Mouse (Mus musculus) forebrain, embryonic 15.5 days (tissue): ENCODE measurements around the gene Crabp2. TPM values are rescaled to one million over a fixed set of nuclear protein-coding genes. Genes with fewer than 3 reads are reported as not detected.

ENCODE experiments used
- ATAC-seq: fragments of 200-750 bp; cut with Nextera tagmentation; replicated peaks from 2 replicates; pipeline ENCODE4 v1.8.0; 2017; ENCODE audit warnings: mild to moderate bottlenecking, moderate TSS enrichment, moderate library complexity
- H3K27ac ChIP-seq: fragments of 300-500 bp; sonication (generic); replicated peaks from 2 replicates; pipeline ENCODE4 v1.5.1; 2015; ENCODE audit warnings: mild to moderate bottlenecking, inconsistent platforms
- H3K27me3 ChIP-seq: fragments of 300-500 bp; sonication (generic); 2 replicates; pipeline ENCODE4 v1.6.1; 2015; ENCODE audit warnings: inconsistent platforms
- H3K36me3 ChIP-seq: fragments of 300-500 bp; sonication (generic); 2 replicates; pipeline ENCODE4 v1.6.1; 2015; ENCODE audit warnings: mild to moderate bottlenecking, inconsistent platforms
- H3K4me1 ChIP-seq: fragments of 300-500 bp; sonication (generic); 2 replicates; pipeline ENCODE4 v1.6.1; 2015; ENCODE audit warnings: inconsistent platforms
- H3K4me2 ChIP-seq: fragments of 300-500 bp; sonication (generic); replicated peaks from 2 replicates; pipeline ENCODE4 v1.6.1; 2015; ENCODE audit warnings: mild to moderate bottlenecking, inconsistent platforms
- H3K4me3 ChIP-seq: fragments of 300-500 bp; sonication (generic); 2 replicates; pipeline ENCODE4 v1.5.1; 2015; ENCODE audit warnings: mild to moderate bottlenecking, inconsistent platforms
- H3K9ac ChIP-seq: fragments of 300-500 bp; sonication (generic); replicated peaks from 2 replicates; pipeline ENCODE4 v1.6.1; 2015; ENCODE audit warnings: mild to moderate bottlenecking, inconsistent platforms
- H3K9me3 ChIP-seq: fragments of 300-500 bp; sonication (generic); 2 replicates; pipeline ENCODE4 v1.6.1; 2016; ENCODE audit warnings: inconsistent platforms
- WGBS: fragments of 180-500 bp; shearing (Covaris S2); methylation state at CpG from one replicate; pipeline ENCODE4 v1.1.7; 2015; ENCODE audit warnings: mixed read lengths; 5-methylcytosine and 5-hydroxymethylcytosine counted together
- polyA plus RNA-seq: library from polyadenylated mRNA; unstranded; fragments of >200 nt; fragmentation: Nextera tagmentation; extraction: Ambion mirVana; gene quantifications from 2 replicates; pipeline ENCODE4 v1.2.1, GENCODE M21; 2015

The Crabp2 gene
- polyA plus RNA-seq, 1 experiment from 2014 or later: 14.9 TPM

DNA sequence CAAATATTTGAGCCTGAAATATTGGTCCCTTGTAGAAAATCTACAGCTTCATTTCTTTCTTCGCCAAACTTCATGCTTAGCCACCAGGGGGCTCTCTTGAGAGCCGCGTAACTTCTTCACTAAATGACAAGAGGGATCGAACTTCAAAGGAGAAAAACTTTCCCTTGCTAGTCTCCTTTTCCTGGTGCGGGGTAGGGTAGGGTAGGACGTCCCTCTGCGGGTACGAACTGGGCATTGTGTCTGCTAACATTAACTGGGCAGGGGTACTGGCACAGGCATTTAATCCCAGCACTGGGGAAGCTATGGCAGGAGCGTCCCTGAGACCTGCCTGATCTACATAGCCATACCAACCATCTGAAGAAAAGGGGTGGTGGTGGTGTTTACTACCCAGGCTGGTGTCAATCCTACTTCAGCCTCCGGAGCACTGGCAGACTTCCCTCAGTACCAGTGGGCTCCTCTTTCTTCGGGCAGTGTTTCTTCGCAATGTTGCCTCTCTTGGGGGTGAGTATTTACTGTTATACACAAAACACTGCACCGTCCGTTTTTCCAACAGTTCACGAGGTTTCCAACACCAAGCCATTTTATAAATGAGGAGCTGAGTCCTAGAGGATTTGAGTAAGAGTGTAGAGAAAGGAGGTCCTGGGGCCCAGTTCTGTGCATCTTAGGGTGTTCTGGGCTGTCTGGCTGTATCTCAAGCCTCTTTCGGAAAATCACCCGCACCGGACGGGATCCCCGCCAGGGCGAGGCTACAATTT lies 21.9 kb downstream of the Crabp2 start:
- Histone ChIP-seq H3K36me3 (no peaks in the 10 kb centered on the region), H3K4me3 (peak overlapping the region; percentile 68), H3K9ac (peak overlapping the region; percentile 74), H3K27me3 (no peaks in the 10 kb centered on the region), H3K9me3 (no peaks in the 10 kb centered on the region), H3K4me2 (peak overlapping the region; percentile 96), H3K27ac (peak overlapping the region; percentile 72), H3K4me1 (peaks cover 47% of the 10 kb centered on the region)
- under 1% methylated on average over 21 of the region's 21 CpGs for WGBS
- 0 out of 2 replicates have a peak, but pooled peaks have one; percentile 6 for ATAC-seq

DNA sequence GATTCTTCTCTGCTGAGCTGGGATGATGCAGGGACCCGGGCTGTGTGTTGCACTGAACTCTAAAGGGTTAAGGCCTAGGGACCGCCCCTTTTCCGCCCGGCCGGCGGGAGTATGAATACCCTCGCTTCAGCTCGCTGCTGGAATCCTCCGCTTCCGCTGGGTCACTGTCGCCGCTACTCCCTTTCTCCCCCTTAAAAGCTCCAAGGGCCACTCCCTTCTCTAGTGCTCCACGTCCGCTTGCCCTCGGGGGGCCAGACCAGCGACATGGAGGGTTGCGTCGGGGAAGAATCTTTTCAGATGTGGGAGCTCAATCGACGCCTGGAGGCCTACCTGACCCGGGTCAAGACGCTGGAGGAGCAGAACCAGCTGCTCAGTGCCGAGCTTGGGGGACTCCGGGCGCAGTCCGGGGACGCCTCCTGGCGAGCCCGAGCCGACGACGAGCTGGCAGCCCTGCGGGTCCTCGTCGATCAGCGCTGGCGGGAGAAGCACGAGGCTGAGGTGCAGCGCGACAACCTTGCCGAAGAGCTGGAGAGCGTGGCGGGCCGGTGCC lies 22.5 kb downstream of the Crabp2 start, which contains the start of gene Nes:
Gene Nes, plus strand, starts transcription at position 140 of the 550 bp plus-strand sequence.
- Histone ChIP-seq H3K36me3 (no peaks in the 10 kb centered on the region), H3K9me3 (no peaks in the 10 kb centered on the region), H3K4me3 (peak within 1 kb of the TSS; percentile 68), H3K4me1 (peaks cover 47% of the 10 kb centered on the region), H3K4me2 (peak within 1 kb of the TSS; percentile 96), H3K9ac (peak within 1 kb of the TSS; percentile 74), H3K27ac (peak within 1 kb of the TSS; percentile 72), H3K27me3 (no peaks in the 10 kb centered on the region)
- WGBS: under 1% methylated on average over 44 of the region's 44 CpGs
- ATAC-seq: peak; percentile 72

DNA sequence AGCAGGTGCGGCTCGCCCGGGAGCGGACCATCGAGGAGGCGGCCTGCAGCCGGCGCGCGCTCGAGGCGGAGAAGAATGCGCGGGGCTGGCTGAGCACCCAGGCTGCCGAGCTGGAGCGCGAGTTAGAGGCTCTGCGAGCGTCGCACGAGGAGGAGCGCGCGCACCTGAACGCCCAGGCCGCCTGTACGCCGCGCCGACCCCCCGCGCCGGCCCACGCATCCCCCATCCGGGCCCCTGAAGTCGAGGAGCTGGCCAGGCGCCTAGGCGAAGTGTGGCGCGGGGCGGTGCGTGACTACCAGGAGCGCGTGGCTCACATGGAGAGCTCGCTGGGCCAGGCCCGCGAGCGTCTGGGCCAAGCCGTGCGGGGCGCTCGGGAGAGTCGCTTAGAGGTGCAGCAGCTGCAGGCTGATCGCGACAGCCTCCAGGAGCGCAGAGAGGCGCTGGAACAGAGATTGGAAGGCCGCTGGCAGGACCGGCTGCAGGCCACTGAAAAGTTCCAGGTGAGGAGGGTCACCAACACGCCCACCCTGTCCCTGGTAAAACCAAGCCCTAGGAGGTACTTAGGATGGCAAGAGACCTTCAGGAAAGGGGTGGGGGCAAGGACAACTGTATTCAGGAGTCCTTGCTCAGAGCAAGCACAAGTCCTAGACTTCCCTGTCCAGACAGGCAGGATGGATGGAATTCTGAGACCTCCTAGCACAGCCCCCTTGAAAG lies 23.2 kb downstream of the Crabp2 start:
- peak; percentile 11 for ATAC-seq
- under 1% methylated on average over 60 of the region's 60 CpGs for WGBS
- H3K9ac ChIP-seq: peak overlapping the region; percentile 74

DNA sequence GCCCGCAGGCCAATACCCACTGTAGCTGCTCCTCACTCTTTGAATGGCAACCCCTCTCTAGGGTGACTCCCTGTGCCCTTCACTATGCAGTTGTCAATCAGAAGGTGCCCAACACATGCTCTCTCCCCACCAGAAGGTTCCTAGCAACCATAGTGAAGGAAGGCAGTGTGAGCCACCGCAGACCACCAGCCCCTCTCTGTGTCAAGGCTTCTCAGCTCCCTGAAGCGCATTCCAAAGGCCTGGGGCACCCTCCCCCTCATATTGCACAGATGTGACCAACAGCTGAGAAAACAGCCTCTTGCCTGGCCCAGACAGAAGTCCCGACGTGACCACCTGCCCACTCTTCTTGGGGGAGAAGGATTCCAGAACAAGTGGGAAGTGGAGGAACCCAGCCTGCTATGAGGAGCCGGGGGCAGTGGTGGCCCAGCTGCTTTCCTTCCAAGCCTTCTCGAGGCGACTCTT lies 23.8 kb downstream of the Crabp2 start:
- no peaks in the 10 kb centered on the region for H3K9me3 ChIP-seq
- no peaks in the 10 kb centered on the region for H3K36me3 ChIP-seq
- no peaks in the 10 kb centered on the region for H3K27me3 ChIP-seq
- peak overlapping the region; percentile 68 for H3K4me3 ChIP-seq
- H3K4me2 ChIP-seq: peak overlapping the region; percentile 96
- ATAC-seq: 0 out of 2 replicates have a peak, but pooled peaks have one; percentile 18
- 9% methylated on average over 8 of the region's 8 CpGs for WGBS
- peak overlapping the region; percentile 74 for H3K9ac ChIP-seq
- peaks cover 47% of the 10 kb centered on the region for H3K4me1 ChIP-seq
- peak overlapping the region; percentile 87 for H3K27ac ChIP-seq

More for the DNA sequence above, 23.2 kb downstream of the Crabp2 start:
- H3K4me3 ChIP-seq: peak overlapping the region; percentile 68
- H3K4me2 ChIP-seq: peak overlapping the region; percentile 96
- H3K27ac ChIP-seq: peak overlapping the region; percentile 72
- H3K9me3 ChIP-seq: no peaks in the 10 kb centered on the region
- peaks cover 47% of the 10 kb centered on the region for H3K4me1 ChIP-seq
- H3K27me3 ChIP-seq: no peaks in the 10 kb centered on the region
- no peaks in the 10 kb centered on the region for H3K36me3 ChIP-seq

DNA sequence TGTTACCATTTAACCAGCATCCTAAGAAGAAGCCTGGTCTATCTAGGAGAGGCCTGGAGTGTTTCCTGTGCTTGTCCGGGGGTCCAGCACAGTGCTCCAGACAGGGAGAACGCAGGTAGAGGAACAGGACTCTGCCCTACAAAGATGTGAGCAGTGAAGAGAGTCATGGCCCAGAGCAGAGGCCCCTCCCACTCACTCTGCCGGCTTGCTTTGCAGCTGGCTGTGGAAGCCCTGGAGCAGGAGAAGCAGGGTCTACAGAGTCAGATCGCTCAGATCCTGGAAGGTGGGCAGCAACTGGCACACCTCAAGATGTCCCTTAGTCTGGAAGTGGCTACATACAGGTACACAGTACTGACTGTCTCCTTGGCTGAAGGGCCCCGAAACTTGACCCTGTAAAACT lies 24.3 kb downstream of the Crabp2 start:
- peak overlapping the region; percentile 87 for H3K27ac ChIP-seq
- H3K9me3 ChIP-seq: no peaks in the 10 kb centered on the region
- WGBS: 16% methylated on average over 5 of the region's 5 CpGs
- peak overlapping the region; percentile 96 for H3K4me2 ChIP-seq
- H3K27me3 ChIP-seq: no peaks in the 10 kb centered on the region
- H3K36me3 ChIP-seq: no peaks in the 10 kb centered on the region; the same call in 1 of the 2 replicates
- H3K4me3 ChIP-seq: peak overlapping the region; percentile 68
- H3K9ac ChIP-seq: peak overlapping the region; percentile 74
- H3K4me1 ChIP-seq: peaks cover 47% of the 10 kb centered on the region
- ATAC-seq: no peak

DNA sequence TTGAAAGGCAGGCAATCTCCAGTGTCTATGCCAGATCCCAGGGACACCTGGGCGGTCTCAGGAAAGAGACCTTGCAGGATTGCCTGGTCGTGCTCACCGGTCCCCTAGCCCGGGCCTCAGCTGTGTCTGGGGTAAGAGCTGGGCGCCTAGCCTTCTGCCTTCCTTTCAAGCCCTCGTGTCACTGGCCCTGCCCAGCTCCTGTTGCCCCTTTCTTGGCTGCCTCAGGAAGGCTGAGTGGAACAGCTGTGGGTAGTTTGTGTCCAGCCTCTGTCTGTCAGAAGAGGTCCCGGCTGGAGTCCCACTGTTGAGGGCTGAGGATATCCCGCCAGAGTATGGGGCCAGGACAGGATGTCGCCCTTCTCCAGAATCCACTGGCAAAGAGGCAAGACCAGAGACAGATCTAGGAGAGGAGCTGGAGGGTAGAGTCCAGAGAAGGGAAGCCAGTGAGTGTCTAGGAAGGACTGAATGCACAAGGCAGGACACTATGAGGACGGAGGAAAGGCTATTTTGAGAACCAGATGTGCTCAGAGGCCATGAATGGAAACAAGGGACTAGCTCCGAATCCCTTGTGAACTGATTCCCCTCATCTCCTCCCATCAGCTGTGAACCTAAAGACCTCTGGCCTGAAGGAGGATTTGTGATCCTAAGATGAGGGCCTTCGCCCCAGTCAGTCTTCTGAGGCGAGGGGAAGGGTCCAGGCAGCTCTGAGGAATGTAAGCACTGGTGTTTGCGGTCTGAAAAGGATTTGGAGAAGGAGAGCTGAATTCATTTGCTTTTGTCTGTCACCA lies 25.3 kb downstream of the Crabp2 start:
- WGBS: 8% methylated on average over 14 of the region's 14 CpGs
- Histone ChIP-seq H3K9ac (peak overlapping the region; percentile 74), H3K4me1 (peaks cover 47% of the 10 kb centered on the region), H3K27me3 (no peaks in the 10 kb centered on the region), H3K36me3 (no peaks in the 10 kb centered on the region; the same call in 1 of the 2 replicates), H3K4me3 (peak overlapping the region; percentile 68), H3K27ac (peak overlapping the region; percentile 87), H3K4me2 (peak overlapping the region; percentile 96), H3K9me3 (no peaks in the 10 kb centered on the region)
- no peak; the same call in 1 of the 2 replicates for ATAC-seq

DNA sequence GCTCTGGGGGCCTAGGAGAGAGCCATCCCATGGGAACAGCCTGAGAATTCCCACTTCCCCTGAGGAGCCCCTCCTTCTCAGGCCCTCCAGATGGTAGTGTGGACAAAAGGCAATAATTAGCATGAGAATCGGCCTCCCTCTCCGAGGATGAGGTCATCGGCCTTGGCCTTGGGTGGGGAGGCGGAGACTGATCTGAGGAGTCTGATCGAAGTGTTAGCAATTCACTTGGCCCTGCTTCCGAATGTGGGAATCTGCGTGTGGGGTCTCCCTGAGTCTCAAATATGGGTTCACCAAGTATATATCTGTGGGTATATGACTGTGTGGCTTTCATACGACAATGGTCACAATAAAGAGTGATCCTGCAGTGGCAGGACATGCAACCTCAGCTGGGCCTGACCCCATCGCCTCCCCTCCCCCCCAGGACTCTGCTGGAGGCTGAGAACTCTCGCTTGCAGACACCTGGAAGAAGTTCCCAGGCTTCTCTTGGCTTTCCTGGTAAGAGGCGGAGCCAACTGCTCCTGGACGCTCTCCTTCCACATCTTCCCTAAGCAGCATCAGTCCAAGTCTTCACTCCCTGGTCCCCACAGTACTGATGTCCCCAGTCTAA lies 26.0 kb downstream of the Crabp2 start:
- 7% methylated on average over 12 of the region's 12 CpGs for WGBS
- Histone ChIP-seq H3K4me3 (peak overlapping the region; percentile 68), H3K27ac (peak overlapping the region; percentile 87), H3K4me1 (peaks cover 47% of the 10 kb centered on the region), H3K27me3 (no peaks in the 10 kb centered on the region), H3K9me3 (no peaks in the 10 kb centered on the region), H3K4me2 (peak overlapping the region; percentile 96), H3K36me3 (no peaks in the 10 kb centered on the region; the same call in 1 of the 2 replicates), H3K9ac (peak overlapping the region; percentile 74)
- ATAC-seq: peak; percentile 75; the same call in 1 of the 2 replicates

DNA sequence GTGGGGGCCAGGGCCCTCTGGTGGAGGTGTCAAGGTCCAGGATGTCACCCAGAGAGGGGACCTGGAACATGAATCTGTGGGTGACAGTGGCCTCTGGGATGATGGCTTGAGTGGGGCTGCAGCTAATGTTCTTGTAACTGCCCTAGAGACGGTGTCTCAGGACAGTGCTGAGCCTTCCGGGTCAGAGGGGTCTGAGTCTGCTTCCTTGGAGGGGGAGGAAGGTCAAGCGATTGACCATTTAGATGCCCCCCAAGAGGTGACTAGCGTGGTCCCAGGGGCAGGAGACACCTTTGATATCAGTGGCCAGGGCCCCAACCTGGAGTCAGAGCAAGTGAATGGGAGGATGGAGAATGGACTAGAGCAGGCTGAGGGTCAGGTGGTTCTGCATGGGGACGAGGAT lies 31.0 kb downstream of the Crabp2 start:
- H3K9me3 ChIP-seq: no peaks in the 10 kb centered on the region
- H3K4me2 ChIP-seq: no peak overlapping the region
- WGBS: 91% methylated on average over 5 of the region's 5 CpGs
- H3K9ac ChIP-seq: no peak overlapping the region
- H3K27me3 ChIP-seq: no peaks in the 10 kb centered on the region
- peaks cover 37% of the 10 kb centered on the region for H3K4me1 ChIP-seq
- no peaks in the 10 kb centered on the region; the same call in 1 of the 2 replicates for H3K36me3 ChIP-seq
- no peak for ATAC-seq
- H3K27ac ChIP-seq: no peak overlapping the region
- no peak overlapping the region for H3K4me3 ChIP-seq

DNA sequence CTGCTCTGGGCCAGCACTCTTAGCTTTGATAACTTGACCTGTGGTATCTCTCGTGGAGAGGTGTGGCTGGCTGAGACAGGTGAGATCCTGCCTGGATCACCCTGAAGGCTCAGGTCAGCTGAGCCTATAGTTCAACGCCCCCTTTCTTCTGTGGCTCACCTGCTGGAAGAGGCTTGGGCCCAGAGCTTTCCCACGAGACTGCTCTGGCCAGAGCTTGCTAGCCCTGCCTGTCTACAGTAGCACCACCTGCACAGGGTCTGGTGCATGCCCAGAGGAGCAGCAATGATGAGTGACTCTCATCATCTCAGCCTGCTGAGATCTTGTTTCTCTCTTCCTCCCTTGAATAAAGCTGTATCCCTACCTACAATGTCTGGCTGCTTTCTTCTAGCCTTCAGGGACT lies 31.6 kb downstream of the Crabp2 start:
- no peak for ATAC-seq
- no peaks in the 10 kb centered on the region; the same call in 1 of the 2 replicates for H3K36me3 ChIP-seq
- peaks cover 35% of the 10 kb centered on the region for H3K4me1 ChIP-seq
- no peak overlapping the region for H3K4me3 ChIP-seq
- H3K9ac ChIP-seq: no peak overlapping the region
- no peak overlapping the region for H3K4me2 ChIP-seq
- H3K27ac ChIP-seq: no peak overlapping the region
- no peaks in the 10 kb centered on the region for H3K27me3 ChIP-seq
- 72% methylated on average over 3 of the region's 3 CpGs for WGBS
- no peaks in the 10 kb centered on the region for H3K9me3 ChIP-seq

DNA sequence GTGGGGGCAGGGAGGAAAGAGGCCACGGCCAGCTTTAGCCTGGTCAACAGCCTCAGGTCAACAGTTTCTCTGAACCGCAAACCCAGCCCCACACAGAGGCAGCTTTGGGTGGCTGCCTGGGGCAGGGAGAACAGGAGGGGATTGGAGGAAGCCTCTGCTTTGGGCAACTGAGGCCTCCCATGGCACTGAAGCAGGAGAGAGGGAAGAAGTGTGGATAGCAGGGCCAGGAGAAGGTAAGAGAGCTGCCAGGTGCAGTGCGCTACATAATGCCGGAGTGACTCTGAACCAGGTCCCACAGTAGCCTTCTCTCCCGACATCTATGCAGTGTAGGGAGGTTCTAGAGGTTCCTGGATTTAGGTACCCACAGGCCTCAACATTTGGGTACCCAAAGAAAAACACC lies 32.3 kb downstream of the Crabp2 start:
- Histone ChIP-seq H3K4me2 (no peak overlapping the region), H3K27ac (no peak overlapping the region; the same call in 1 of the 2 replicates), H3K36me3 (no peaks in the 10 kb centered on the region; the same call in 1 of the 2 replicates), H3K27me3 (no peaks in the 10 kb centered on the region), H3K4me3 (no peak overlapping the region), H3K4me1 (peaks cover 41% of the 10 kb centered on the region), H3K9me3 (no peaks in the 10 kb centered on the region), H3K9ac (no peak overlapping the region)
- WGBS: 64% methylated on average over 5 of the region's 5 CpGs
- ATAC-seq: no peak

DNA sequence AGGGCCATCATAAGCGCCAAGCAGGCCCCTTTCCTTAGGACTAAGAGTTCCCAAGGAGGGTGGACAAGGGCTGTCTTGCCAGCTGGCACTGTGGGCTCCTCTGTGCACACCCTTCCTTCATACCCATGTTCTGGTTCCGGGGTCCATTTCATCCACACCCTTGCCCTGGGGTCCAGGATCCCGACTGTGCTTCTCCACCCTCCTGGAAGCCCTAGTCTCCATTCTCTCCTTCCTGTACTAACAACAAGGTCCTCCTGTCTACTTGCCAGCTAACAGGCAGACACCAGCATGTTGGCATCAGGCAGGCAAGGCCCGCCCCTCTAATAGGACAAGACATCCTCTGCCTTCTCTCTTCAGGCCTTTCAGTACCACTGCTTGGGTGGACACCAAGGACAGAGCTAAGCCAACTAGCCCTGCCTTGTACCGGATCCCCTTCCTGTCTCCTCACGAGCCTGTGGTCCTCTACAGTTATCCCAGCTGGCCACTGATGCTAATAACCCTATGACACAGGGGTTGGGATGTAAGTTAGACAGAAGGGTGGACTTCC lies 32.8 kb downstream of the Crabp2 start:
- Histone ChIP-seq H3K9ac (no peak overlapping the region), H3K36me3 (no peaks in the 10 kb centered on the region; the same call in 1 of the 2 replicates), H3K9me3 (no peaks in the 10 kb centered on the region), H3K27me3 (no peaks in the 10 kb centered on the region), H3K4me2 (no peak overlapping the region), H3K27ac (0 out of 2 replicates have a peak overlapping the region, but pooled peaks have one; percentile 74), H3K4me3 (no peak overlapping the region), H3K4me1 (peaks cover 47% of the 10 kb centered on the region)
- ATAC-seq: no peak
- whole genome bisulfite sequencing: 81% methylated on average over 6 of the region's 6 CpGs
